Mouse (Mus musculus) intestine, postnatal 0 days (tissue): ENCODE data around the gene Pla2g2f. TPM values are rescaled to one million over a fixed set of nuclear protein-coding genes. Genes with fewer than 3 reads are reported as not detected.

ENCODE experiments used
- ATAC-seq: fragments of 200-750 bp; cut with Nextera tagmentation; 2 replicates; pipeline ENCODE4 v1.8.0; 2017; ENCODE audit warnings: mild to moderate bottlenecking, moderate TSS enrichment, moderate library complexity
- H3K27ac ChIP-seq: fragments of 300-500 bp; sonication (generic); 2 replicates; pipeline ENCODE4 v1.5.1; 2014; ENCODE audit warnings: mild to moderate bottlenecking, low read depth, low read length, moderate library complexity
- H3K27me3 ChIP-seq: fragments of 300-500 bp; sonication (generic); replicated peaks from 2 replicates; pipeline ENCODE4 v1.6.1; 2014; ENCODE audit warnings: low read length, mixed read lengths; ENCODE audit not compliant: control insufficient read depth, insufficient read depth
- H3K36me3 ChIP-seq: fragments of 300-500 bp; sonication (generic); 2 replicates; pipeline ENCODE4 v1.6.1; 2014; ENCODE audit warnings: mild to moderate bottlenecking, moderate library complexity; ENCODE audit not compliant: control insufficient read depth, insufficient read depth
- H3K4me1 ChIP-seq: fragments of 300-500 bp; sonication (generic); replicated peaks from 2 replicates; pipeline ENCODE4 v1.6.1; 2014; ENCODE audit warnings: antibody characterized with exemption, low read length, mixed read lengths; ENCODE audit not compliant: control insufficient read depth, insufficient read depth
- H3K4me2 ChIP-seq: fragments of 300-500 bp; sonication (generic); replicated peaks from 2 replicates; pipeline ENCODE4 v1.6.1; 2014; ENCODE audit warnings: low read depth, mild to moderate bottlenecking, moderate library complexity
- H3K4me3 ChIP-seq: fragments of 300-500 bp; sonication (generic); 2 replicates; pipeline ENCODE4 v1.5.1; 2014; ENCODE audit warnings: low read depth, low read length
- H3K9ac ChIP-seq: fragments of 300-500 bp; sonication (generic); 2 replicates; pipeline ENCODE4 v1.6.1; 2014; ENCODE audit warnings: mild to moderate bottlenecking, low read depth, low read length
- H3K9me3 ChIP-seq: fragments of 300-500 bp; sonication (generic); 2 replicates; pipeline ENCODE4 v1.6.1; 2016; ENCODE audit warnings: mixed run types; ENCODE audit not compliant: control insufficient read depth
- CTCF ChIP-seq: sonication (generic); IDR thresholded peaks from 2 replicates; pipeline ENCODE4 v1.5.1; 2016; ENCODE audit warnings: low read depth, mild to moderate bottlenecking, control low read depth, antibody characterized with exemption, moderate library complexity
- WGBS: fragments of 180-500 bp; shearing (Covaris S2); extraction: QIAGEN DNeasy Blood & Tissue Kit; methylation state at CpG from one replicate; pipeline ENCODE4 v1.1.7; 2014; 5-methylcytosine and 5-hydroxymethylcytosine counted together
- polyA plus RNA-seq: library from polyadenylated mRNA; unstranded; fragments of >200 nt; fragmentation: Nextera tagmentation; extraction: Ambion mirVana; gene quantifications from 2 replicates; pipeline ENCODE4 v1.2.1, GENCODE M21; 2015

The Pla2g2f gene
- polyA plus RNA-seq, 1 experiment from 2014 or later: 0.64 TPM

GRCm38 (mm10) chr4:138746866-138747265 is 10.6 kb downstream of the Pla2g2f start:
- Histone ChIP-seq H3K4me1 (no peaks in the 10 kb centered on the region), H3K27me3 (no peaks in the 10 kb centered on the region), H3K4me2 (no peak overlapping the region), H3K27ac (no peak overlapping the region), H3K36me3 (no peaks in the 10 kb centered on the region), H3K4me3 (no peak overlapping the region), H3K9me3 (no peaks in the 10 kb centered on the region), H3K9ac (no peak overlapping the region)
- ATAC-seq: no peak
- WGBS: 89% methylated on average over 9 of the region's 9 CpGs
- no peak for TF ChIP-seq CTCF

- Histone ChIP-seq H3K36me3 (no peaks in the 10 kb centered on the region), H3K4me3 (no peak overlapping the region), H3K4me2 (no peak overlapping the region), H3K9ac (no peak overlapping the region), H3K27ac (no peak overlapping the region), H3K27me3 (no peaks in the 10 kb centered on the region), H3K9me3 (no peaks in the 10 kb centered on the region), H3K4me1 (no peaks in the 10 kb centered on the region)
- TF ChIP-seq CTCF: no peak
- no peak for ATAC-seq
- 55% methylated on average over 4 of the region's 4 CpGs for WGBS
These were observed 11.5 kb downstream of the Pla2g2f start for GRCm38 (mm10) chr4:138745884-138746283.

GRCm38 (mm10) chr4:138739136-138739851 is 18.1 kb downstream of the Pla2g2f start:
- Histone ChIP-seq H3K4me3 (no peak overlapping the region), H3K36me3 (no peaks in the 10 kb centered on the region), H3K9ac (no peak overlapping the region), H3K27ac (no peak overlapping the region), H3K4me2 (no peak overlapping the region), H3K4me1 (no peaks in the 10 kb centered on the region), H3K9me3 (no peaks in the 10 kb centered on the region), H3K27me3 (no peaks in the 10 kb centered on the region)
- no peak for ATAC-seq
- 39% methylated on average over 7 of the region's 7 CpGs for WGBS
- no peak for TF ChIP-seq CTCF

GRCm38 (mm10) chr4:138737031-138737430 is 20.4 kb downstream of the Pla2g2f start, which contains the start of gene Ubxn10:
TSS of gene Ubxn10 (minus strand) at chr4:138737167.
- Histone ChIP-seq H3K9ac (no peak within 1 kb of the TSS), H3K4me3 (no peak within 1 kb of the TSS), H3K4me1 (no peaks in the 10 kb centered on the region), H3K27ac (peak within 1 kb of the TSS; percentile 28; the same call in 1 of the 2 replicates), H3K9me3 (no peaks in the 10 kb centered on the region), H3K4me2 (no peak within 1 kb of the TSS), H3K27me3 (no peaks in the 10 kb centered on the region), H3K36me3 (no peaks in the 10 kb centered on the region)
- ATAC-seq: peak; percentile 79
- WGBS: 36% methylated on average over 7 of the region's 7 CpGs
- TF ChIP-seq CTCF: no peak

- 94% methylated on average over 4 of the region's 4 CpGs for WGBS
- TF ChIP-seq CTCF: no peak
- H3K4me3 ChIP-seq: no peak overlapping the region
- no peak overlapping the region for H3K9ac ChIP-seq
- H3K4me2 ChIP-seq: no peak overlapping the region
- ATAC-seq: no peak
- H3K27me3 ChIP-seq: no peaks in the 10 kb centered on the region
- no peaks in the 10 kb centered on the region for H3K4me1 ChIP-seq
- no peaks in the 10 kb centered on the region for H3K9me3 ChIP-seq
- H3K27ac ChIP-seq: no peak overlapping the region
- H3K36me3 ChIP-seq: no peaks in the 10 kb centered on the region
These were observed 22.6 kb downstream of the Pla2g2f start for GRCm38 (mm10) chr4:138734863-138735262.

GRCm38 (mm10) chr4:138734105-138734504 is 23.3 kb downstream of the Pla2g2f start:
- no peak overlapping the region for H3K4me2 ChIP-seq
- no peaks in the 10 kb centered on the region for H3K9me3 ChIP-seq
- H3K4me1 ChIP-seq: no peaks in the 10 kb centered on the region
- H3K27ac ChIP-seq: no peak overlapping the region
- no peak overlapping the region for H3K4me3 ChIP-seq
- H3K27me3 ChIP-seq: no peaks in the 10 kb centered on the region
- no peaks in the 10 kb centered on the region for H3K36me3 ChIP-seq
- no peak for TF ChIP-seq CTCF
- 56% methylated on average over 7 of the region's 7 CpGs for WGBS
- H3K9ac ChIP-seq: no peak overlapping the region
- ATAC-seq: no peak
